Mouse (Mus musculus) testis, postnatal 14 days (tissue): ENCODE data around the gene Cyp2c39.
"Not testable (repeated sequence)": the region's sequence is repeated elsewhere in the genome, so short reads cannot be mapped to it uniquely, and the experiment has no call there.

Experiments
- DNase-seq: peaks from one replicate; pipeline ENCODE4 v3.0.0; 2021; ENCODE audit warnings: low spot score

The Cyp2c39 gene

DNA sequence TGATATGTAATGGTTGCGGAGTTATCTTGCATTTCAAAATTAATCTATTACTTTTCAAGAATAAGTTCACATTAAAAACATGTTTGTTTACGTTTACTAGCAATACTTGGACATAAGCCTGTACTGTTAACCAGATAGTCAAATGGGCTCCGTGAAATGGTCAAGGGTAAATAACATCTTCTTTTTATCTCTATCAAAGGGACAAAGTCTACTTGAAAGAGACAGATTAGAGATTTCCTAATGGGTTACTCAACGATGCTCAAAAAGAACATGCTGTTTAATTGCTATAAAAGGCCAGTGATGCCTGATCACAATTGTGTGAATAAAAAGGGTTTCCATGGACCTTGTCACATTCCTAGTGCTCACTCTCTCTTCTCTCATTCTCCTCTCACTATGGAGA, at the start of gene Cyp2c39:
TSS of gene Cyp2c39 (plus strand) at position 329 of the 400 bp plus-strand sequence.
- no peak for DNase-seq

DNA sequence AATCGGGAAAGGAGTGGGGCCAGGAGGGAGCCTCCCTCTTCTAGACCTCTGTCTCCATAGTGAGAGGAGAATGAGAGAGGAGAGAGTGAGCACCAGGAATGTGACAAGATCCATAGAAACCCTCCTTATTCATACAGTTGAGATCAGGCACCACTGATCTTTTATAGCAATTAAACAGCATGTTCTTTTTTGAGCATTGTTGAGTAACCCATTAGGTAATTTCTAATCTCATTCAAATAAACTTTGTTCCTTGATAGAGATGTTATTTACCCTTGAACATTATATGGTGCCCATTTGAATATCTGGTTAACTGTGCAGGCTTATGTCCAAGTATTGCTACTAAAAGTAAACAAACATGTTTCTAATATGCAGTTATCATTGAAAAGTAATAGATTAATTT, 47.7 kb upstream of the Cyp2c39 start, which contains the start of gene Cyp2c38:
TSS of gene Cyp2c38 (minus strand) at position 135 of the 400 bp plus-strand sequence.
- DNase-seq = no peak

- DNase-seq = no peak
These were observed 46.7 kb upstream of the Cyp2c39 start for GRCm38 (mm10) chr19:39463923-39464322.

DNA sequence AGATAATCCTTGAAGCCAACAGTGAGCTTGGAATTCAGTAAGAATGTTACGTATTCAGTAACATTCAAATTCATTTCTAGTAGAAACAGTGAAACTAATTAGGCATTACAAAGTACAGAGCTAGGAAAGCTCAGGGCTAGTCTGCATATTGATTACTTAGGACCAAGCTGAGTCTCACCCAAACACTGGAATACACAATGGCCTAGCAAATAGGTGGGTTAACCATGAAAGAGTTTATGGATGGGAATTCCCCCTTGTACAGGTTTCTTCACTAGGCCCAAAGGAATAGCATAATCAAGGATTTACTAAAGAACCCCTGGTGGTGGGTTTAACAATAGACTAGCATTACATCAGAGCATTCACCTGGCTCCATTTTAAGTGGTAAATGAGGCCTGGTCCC, 26.7 kb upstream of the Cyp2c39 start:
- DNase-seq = not testable (repeated sequence)

GRCm38 (mm10) chr19:39506341-39506740, 4.3 kb upstream of the Cyp2c39 start:
- no peak for DNase-seq

DNA sequence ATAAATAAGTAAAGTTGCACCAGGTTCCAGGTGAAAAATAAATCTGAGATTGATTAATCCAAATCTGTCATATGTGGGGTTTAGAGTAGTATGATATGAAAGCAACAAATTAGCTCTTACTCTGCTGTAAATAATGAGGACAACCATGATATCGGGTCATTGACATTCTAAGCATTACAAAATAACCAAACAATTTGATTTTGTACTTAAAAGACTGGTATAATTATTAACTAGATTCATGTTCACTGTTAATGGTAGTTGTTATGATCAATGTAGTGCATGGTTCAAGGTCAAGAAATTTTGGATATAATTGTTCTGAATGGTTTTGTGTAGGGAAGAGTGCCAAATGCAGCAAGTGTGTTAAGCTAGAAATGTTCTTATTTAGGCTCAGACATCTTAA, 1.1 kb upstream of the Cyp2c39 start:
- no peak for DNase-seq
